Mouse (Mus musculus) olfactory bulb, adult 2 months (tissue): ENCODE data around the gene Gm21304.
"Not testable (repeated sequence)": the region's sequence is repeated elsewhere in the genome, so short reads cannot be mapped to it uniquely, and the experiment has no call there.

Experiments
- CTCF ChIP-seq: fragments of 200-500 bp; IDR thresholded peaks from 2 replicates; pipeline ENCODE4 v1.5.1; 2012; ENCODE audit warnings: low read depth, mild to moderate bottlenecking, low read length, moderate library complexity; ENCODE audit not compliant: insufficient read depth
- POLR2A ChIP-seq: fragments of 200-500 bp; IDR thresholded peaks from 2 replicates; pipeline ENCODE4 v1.6.1; 2012; ENCODE audit warnings: mild to moderate bottlenecking, low read depth, low read length, moderate library complexity; ENCODE audit not compliant: insufficient read depth

- not testable (repeated sequence) for TF ChIP-seq CTCF, POLR2A
Observed at GRCm38 (mm10) chr10:104159706-104160105, 8.6 kb upstream of the Gm21304 start, which contains the start of gene Gm8764.
